Mouse (Mus musculus) kidney, adult 8-10 months (tissue): ENCODE results near the gene Ppme1.
A peak's percentile ranks its signal among the peaks of the same experiment; 100 is the strongest.

ENCODE experiments used
- DNase-seq, 2 experiments: peaks; one replicate each; pipeline ENCODE4 v3.0.0; 2022

Ppme1 gene

DNA sequence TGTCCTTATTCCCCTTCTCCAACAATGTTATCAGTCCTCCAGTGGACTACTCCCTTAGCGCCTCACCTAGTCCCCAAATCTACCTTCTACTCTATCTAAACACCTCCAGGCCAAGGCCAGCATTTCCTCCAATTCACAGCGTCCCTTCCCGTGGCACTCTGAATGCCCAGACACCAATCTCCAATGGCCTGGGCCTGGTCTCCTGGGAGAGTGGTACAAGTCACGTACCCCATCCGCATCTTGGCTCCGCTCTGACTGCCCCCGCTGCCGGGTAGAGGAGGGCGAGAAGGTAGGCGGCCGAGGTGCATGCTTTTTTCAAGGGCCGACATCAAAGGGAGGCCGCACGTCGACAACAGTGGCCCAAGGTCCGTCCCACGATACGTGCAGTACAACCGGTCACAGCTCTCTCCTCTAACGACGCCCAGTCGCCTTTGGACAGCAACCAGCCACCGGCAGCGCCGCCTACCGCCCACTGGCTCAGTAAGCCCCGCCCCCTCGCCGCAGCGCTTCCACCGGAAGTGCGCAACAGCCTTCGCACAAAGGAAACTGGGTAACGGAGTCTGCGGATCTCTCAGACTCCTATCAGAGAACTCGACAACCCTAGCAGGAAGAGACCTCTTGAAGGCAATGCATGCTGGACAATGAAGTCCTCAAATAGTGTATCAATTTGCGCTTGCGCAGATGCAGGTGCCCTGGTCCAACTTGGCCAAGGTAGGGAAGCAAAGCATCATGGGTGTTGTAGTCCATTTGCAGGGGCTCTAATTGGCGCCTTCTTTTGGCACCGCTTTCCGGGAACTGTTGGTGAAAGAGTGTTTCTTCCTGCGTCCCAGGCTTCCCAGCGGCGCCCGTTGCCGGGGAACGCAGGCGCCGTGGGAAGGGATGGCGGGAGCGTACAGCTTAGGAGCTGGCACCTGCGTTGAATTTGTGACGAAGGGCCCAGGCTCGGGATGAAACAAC is at the start of gene Ppme1, which contains the start of gene C2cd3:
Ppme1 (minus strand) TSS at position 813 of the 957 bp plus-strand sequence.
C2cd3 (plus strand) TSS at position 739 of the 957 bp plus-strand sequence.
- DNase-seq: peak; percentile 99 to 100

DNA sequence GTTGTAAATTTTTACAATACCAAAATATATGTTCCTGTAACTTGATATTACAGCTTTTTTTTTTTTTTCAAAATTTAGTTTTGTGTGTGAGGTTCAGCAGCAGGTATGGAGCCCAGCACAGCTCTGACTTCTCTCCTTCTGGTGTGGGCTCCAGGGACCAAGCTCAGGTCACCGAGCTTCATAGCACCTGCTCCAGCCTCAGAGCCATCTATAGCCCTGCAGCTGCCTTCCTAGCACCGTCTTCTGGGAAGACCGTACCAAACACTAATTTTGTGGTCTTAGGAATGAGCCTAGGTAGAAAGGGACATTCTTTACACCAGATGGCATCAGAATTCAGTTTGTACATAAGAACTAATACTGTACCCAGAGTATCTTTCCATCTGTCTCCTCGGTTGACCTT is 36.6 kb upstream of the Ppme1 start:
- no peak for DNase-seq

DNA sequence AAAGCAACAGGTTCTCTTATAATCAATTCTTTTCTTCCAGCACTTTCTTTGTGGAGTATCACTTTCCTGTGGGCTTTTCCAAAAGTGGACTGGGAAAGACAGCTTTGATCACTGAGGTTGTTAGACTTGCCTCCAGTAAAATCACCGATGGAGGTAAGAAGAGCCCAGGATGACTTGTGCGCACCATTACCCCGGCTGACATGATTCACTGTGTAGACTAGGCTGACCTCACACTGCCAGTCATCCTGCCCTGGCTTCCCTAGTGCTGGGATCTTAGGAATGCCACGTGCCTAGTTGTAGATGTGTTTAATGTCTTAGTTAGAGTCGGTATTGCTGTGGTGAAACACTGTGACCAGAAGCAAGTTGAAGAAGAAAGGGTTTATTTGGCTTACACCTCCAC is 35.6 kb upstream of the Ppme1 start:
- no peak for DNase-seq

DNA sequence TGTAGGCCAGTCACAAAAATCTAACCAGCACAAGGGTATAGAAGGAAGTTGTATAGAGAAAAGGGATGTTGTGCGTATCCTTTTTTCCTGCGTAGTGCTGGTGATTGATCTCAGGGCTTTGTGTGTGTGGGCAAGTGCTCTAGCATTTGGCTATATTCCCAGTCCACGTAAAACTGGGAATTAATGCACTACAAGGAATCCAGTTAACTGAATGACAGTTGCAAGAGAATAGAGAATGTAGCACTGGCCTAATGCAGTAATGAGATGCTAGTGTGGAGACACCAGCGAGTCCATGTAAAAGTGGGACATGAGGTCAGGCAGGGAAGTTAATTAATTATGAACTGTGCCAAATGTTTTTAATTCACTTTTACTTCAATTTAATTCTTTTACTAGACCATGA is 30.6 kb upstream of the Ppme1 start:
- no peak for DNase-seq

DNA sequence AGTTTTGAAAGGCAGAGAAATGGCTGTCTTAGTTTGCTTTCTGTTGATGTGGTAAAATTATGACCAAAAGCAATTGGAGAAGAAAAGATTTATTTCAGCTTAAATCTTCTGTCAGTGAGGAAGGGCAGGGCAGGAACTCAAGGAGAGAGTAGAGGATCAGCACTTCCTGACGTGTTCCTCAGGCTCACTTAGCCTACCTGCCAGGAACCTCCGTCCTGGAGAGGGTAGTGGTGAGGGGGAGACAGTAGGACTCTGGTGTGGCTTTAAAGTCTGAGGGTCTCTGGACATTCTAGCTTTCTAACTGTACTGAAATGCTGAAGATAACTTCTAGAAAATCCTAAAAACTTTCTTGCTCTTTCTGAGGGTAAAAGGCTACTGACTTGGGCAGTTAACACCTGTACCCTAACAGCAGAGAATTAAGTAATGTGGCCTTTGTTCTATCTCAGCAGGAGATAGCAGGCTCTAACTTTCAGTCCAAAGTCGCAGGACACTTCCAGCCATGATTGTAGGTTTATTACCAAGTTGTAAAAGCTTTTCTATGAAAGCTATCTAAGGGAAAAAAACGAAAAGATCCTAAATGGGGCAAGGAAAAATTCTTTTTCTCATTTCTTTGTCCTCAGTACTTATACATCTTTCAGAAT is 28.9 kb upstream of the Ppme1 start:
- DNase-seq: peak; percentile 4 to 9

DNA sequence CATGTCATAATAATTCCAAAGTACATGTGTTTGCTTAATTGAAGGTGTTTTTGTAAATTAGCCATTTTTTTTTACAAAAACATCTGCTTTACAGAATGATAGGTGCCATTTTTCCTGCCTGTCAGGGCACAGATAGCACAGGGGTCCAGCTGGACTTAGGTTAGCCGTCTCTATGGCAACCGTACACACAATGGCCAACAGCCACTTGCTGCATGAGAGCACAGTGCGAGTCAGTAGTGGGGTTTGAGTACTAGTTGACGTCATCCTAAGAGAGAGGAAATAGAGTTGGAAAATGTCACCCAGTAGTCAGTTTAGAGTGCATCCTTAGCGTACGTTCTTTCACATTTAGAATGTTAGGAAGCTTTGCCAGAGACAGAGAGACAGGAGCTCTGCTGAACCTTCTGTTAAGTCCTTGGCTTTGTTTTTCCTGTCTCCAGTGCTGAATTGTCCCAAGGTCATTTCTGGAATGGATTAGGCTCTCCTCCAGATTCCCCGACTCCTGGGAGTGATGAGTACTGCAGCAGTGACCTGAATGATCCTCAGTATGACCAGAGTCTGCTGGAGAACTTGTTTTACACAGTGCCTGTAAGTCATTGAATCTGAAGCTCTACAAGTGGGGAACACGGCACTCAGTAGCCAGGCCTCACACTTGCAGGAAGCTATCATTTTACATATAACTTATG is 27.3 kb upstream of the Ppme1 start:
- peak in 1 of 2 experiments; percentile 10 for DNase-seq

DNA sequence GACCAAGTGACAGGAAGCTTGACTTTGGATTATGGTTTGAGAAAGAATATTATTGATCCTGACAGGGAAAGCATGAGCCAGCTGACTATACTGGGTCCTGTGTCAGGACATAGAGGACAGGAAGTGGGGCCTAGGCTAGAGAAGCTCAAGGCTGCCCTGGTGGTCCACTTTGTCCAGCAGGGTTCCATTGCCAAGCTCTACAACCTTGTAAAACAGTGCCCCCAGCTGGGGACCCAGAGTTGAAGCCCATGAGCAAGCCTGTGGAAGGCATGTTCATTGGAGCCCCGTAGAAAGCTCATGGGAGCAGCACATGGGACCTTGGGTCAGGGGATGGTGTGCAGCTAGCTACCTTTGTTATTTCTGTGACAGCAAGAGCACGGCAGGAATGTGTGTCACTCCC is 20.2 kb upstream of the Ppme1 start:
- DNase-seq: no peak

DNA sequence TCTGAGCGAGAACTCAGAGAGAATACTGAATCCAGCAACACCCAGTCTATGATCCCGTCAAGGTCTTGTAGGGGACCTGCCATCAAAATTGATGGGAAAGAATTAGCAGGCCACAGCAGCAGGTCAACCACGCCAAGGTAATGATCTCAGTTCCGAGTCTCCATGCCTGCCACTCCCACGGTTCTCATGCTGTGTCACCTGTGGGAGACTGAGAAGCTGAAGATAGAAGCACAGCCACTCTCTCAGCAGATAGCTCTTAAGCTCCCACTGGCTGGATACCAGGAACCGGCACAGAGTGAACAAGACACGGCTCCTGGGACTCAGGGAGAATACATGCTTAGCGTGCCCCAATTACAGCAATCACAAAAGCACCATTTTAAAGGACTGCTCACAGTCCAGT is 18.1 kb upstream of the Ppme1 start:
- DNase-seq: no peak

DNA sequence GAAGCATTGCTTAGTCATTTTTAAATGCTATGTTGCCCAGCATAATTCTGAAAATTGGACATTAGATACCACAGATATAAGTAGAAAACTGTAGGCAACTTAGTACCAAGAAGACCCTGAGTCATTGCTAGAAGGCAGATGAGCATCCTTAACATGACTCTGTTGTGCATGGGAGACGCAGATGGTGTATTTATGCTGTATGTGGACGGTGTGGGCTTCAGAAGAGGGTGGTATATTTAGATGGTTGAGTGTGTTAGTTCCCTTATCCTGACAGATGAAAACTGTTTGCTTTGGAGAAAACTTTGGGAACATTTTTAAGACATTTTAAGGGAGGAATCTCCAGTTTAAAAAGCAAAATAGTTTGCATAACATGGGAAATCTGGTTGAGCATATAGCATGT is 16.1 kb upstream of the Ppme1 start:
- DNase-seq: no peak

DNA sequence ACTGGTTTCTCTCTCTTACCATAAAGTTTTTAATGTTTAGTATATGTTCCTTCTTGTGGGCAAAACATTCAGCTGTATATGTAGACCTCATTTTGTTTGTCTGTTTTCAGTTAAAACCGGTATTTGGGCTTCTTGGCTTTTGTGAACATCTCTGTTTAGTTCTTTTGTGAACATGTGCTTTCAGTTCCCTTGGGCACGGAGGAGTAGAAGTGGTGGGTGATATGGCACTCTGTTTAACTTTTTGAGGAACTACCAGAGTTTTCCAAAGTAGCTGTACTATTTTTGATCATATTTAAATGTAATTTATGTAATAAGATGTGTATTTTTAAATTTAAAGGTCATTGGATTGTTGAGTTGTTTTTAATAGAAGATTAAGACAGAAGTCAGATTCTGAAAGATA is 11.1 kb upstream of the Ppme1 start:
- no peak for DNase-seq

DNA sequence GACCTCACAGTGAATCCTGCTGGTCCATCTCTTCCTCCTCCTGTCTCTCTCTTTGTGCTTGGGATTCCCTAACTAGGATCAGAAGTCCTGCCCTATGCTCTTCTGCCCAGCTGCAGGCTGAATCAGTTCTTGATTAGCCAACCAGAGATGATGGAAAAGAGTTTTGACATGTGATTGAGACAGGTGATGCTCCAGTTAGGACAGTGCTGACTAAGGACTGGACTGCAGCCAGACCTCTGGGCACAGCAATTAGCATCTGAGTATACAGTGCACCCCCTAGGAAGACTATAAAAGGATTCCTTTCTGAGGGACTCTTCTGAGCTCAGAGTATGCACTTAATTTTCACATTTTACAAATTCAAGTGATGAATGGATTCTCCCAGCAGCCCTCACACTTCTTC is 9.1 kb upstream of the Ppme1 start:
- peak in 1 of 2 experiments; percentile 28 for DNase-seq

DNA sequence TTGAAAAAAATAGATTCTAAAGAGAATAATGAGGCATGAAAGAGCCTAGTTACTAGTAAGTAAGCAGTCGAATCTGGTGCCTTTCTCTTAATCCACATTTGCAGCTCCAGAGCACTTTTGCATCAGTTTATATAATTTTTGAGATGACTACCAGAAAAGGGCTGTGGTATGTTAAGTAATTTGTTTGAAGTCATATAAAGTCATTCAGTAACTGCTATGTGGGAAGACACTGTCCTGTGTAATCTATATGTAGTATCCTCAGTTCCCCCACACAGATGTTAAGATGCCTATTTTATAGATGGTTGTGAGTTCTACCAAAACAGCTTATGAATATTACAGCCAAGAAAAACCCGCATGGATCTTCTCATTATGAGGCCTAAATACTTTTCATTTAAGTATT is 6.2 kb upstream of the Ppme1 start:
- DNase-seq: no peak

DNA sequence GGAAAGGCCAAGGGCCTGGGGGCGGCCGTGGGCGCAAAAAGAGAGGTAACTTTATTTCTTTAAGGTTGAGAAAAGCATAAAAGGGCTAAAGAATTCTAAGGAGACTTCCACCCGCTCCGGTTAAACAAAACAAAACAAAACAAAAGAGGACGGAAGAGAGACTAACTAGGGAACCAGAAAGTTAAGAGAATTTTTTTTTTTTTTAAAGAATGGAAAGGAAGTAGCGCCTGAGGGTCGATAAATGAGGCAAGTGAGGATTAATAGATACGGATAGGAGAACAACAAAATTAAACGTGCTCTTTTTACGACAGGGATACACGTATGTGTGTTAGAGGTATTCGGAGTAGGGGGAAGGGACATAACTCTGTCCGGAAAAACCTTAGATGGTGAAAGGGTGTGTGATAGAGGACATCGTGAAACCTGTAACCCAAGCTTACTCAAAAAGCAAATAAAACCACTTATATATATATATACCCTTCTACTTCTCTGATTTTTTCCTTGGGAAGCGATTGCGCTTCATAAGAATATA is 409 bp upstream of the Ppme1 start:
- no peak for DNase-seq

DNA sequence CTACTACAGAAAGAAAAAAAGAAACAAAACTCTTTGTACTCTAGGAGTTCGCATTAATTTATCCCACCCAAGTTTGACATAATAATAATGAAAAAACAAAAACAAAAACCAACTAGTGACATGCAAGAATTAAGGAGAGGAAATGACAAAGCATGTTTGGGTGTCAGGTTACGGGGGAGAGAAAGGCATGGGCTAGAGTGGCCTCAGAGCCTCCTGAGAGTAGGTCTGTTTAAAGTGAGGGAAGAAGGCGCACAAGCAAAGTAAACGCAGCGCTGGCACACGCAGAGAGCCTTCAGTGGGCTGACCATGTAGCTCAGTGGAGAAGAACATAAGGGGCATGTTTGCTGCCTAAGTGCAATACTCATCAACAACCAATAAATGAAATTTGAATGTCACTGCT is 7.2 kb downstream of the Ppme1 start:
- no peak for DNase-seq

DNA sequence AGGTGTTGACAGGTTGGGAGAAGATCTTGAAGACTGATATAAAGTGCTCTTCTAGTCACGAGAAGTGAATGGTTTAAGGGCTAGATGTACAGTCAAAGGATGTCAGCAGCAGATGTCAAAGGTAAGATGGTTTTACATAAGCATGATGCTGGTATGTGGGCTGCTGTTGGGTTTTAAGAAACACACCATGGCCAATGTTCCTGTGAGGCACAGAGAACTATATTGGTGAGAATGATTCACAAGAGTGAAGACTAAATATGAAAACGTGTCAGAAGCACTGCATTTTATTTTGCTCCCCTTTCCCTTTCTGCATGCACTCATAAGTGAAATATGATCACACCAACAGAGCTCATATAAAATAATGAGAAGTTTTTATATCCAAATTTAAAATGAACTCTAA is 8.9 kb downstream of the Ppme1 start:
- DNase-seq: no peak

DNA sequence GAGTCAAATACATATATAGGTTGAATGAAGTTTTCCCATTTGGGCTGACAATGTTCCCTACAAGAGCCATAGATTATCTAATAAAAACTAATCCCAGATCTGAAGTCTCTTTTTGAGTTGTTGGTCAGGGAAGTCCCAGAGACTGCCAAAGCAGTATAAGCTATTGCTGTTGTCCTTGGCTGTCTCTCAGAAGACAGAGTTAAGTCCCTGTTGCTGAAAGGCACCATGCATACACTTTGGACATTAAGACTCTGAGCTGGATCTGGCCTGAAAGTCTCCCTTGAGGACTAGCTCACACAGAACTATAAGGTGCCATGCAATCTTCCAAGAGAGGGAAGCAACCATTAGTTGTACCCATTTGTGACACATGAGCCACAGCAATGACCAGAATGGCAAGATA is 14.3 kb downstream of the Ppme1 start:
- no peak for DNase-seq

DNA sequence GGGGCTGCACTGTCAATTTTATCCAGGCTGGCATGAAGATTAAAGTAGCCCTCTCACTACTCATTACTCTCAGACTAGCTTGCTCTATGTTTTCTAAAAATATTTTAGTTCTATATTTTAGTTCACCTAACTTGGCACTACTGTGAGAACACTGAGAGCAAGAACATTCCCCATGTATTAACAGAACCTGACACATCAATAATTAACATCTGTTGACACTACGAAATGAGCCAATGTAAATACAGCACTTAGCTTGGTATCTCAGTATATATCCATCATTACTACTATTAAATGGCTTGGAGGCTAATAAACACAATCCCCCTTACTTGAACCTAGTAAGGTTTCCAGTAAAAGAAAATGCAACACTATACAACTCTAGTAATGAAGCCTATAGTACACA is 15.3 kb downstream of the Ppme1 start:
- no peak for DNase-seq

DNA sequence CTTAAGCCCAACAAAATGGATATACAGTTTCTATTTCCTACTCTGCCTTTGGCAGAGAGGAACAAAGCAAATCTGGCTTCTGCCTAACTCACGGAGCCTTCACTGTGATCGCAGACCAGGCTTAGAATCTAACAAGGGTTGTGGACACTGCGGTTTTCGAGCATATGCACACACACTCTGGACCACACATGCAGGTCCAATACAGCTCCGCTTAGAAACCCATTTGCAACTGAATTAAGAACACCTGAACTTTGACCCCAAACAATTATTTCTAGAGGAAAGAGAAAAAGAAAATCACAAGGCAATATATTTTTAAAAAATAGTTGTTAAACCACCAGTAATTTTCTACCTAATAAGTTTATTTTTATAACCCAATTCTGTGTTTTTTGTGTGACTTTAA is 15.8 kb downstream of the Ppme1 start:
- DNase-seq: no peak

DNA sequence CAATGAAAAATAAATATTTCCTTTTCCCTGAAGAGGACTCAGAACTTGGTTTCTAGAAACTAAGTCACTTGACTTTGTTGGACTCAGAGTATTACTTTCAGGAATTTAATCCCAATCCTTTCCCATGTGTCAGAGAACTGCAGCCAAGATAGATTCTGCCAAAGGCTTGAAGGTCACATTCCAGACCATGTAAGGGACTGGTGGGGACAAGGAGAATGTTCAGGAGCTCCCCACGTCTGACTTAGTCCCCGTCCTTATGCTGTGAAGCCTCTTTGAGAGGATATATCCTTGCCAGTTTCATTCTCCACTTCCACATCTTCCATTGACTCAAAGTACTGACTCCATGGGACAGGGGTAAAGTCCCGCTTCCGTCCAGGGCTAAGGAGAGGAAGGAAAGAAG is 17.1 kb downstream of the Ppme1 start:
- peak; percentile 9 to 15 for DNase-seq

DNA sequence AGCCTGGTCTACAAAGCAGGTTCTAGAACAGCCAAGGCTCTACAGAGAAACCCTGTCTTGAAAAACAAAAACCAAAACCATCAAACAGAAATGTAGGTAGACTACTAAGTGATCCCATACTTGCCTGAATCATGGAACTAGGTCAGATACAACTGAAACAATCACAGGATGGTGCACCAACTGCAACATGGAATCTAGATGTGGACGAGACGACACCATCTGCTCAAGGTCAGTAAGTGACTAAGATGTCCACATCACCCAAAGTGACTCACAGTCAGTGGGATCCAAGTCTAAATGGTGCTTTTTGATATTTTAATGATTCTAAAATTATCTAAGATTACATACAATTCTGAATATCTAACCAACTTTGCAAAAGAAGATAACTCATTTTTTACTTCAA is 36.2 kb downstream of the Ppme1 start:
- DNase-seq: no peak

DNA sequence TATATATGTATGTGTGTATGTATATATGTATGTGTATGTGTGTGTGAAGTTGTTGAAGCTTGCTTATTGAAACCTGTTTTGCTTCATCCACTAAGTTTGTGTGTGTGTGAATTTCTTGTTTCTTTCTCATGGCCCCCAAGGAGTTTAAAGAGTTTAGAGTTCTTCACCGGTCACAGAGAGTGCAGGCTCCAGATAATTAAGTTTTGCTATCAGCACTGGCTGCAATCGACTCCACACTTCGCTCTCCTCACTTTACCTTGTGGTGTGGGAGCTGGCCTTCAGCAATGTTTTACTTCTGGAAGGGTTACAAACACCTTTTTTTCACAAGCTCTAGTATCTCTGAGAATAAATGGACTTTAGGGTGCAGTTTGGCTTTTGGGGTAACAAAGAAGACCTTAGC is 40.8 kb downstream of the Ppme1 start:
- no peak for DNase-seq

DNA sequence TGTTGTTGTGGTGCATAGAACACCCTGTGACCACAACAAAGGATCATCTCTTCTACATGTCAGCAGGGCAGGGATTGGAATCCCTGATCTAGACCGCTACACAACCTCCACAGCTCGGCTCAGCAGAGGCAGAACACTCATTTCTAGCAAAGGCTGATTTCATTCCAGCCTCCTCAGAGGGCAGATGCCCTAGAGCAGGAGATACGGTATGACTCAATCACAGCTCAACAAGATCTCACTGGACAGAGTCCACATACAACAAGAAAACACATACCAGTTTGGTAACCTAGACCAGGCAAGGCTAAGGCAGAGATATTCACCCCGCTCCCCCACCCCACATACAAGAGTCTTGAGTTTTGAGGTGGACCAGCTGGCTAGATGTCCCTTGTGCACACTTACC is 43.5 kb downstream of the Ppme1 start:
- DNase-seq: no peak

DNA sequence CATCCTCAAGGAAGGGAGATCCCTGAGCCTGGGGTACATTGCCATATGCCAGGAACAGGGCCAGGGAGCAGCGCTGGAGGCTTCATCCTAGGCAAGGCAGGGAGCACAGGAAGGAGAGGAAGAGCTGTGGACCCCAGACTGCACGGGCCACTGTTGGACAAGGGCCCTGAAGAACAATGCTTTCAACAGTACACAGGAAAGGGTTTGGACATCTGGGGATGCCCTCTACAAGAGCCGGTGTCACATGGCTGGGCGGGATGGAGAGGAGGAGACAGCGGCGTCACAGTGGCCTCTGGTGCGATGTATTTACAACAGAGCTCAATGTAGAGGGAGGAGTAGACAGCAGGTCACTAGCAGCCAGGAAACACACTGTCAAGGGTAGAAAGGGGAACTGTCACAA is 44.6 kb downstream of the Ppme1 start:
- no peak for DNase-seq
